Mouse (Mus musculus): Measurements from ENCODE around the gene Smug1. TPM values are rescaled to one million over a fixed set of nuclear protein-coding genes. Genes with fewer than 3 reads are reported as not detected.

Smug1 gene
- polyA plus RNA-seq, 1 experiment from 2014 or later: 14.9 TPM

GRCm38 (mm10) chr15:103145635-103146299 is 21.1 kb downstream of the Smug1 start:
- peaks cover 65% of the 10 kb centered on the region for H3K27me3 ChIP-seq (replicated peaks; ENCODE audit: control insufficient read depth, insufficient read depth, low read length)

DNA sequence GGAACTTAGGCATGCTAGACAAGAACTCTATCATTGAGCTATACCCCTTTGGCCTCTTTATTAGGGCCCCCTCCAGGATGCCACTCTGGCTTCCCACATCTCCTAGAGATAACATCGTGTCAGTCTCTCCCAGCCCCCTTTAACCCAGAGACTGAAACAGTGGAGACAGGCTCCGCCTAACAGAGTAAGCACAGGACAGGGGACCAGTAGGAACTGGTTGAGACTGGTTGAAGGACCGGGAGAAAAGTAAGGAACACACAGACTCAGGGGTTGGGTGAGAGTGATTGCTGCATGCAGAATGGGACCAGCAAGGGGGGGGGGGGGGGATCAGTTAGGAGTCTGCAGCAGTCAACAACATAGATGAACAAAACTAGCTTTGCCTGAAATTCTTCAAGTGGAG is 22.7 kb downstream of the Smug1 start:
- Histone ChIP-seq H3K4me3 (ENCODE audit: low read depth, low read length) (no peak overlapping the region), H3K9ac (ENCODE audit: low read depth, low read length) (no peak overlapping the region), H3K27me3 (replicated peaks; ENCODE audit: control insufficient read depth, insufficient read depth, low read length) (peaks cover 70% of the 10 kb centered on the region), H3K4me1 (ENCODE audit: control insufficient read depth, insufficient read depth, low read length) (peaks cover 8% of the 10 kb centered on the region; the same call in 1 of the 2 replicates), H3K9me3 (ENCODE audit: control insufficient read depth, low read length) (no peaks in the 10 kb centered on the region), H3K27ac (replicated peaks; ENCODE audit: low read depth, low read length) (no peak overlapping the region), H3K4me2 (ENCODE audit: low read depth, low read length) (no peak overlapping the region), H3K36me3 (ENCODE audit: control insufficient read depth, insufficient read depth, low read length) (no peaks in the 10 kb centered on the region)
- ATAC-seq (ENCODE audit: low read depth): no peak
- WGBS: 37% methylated on average over 3 of the region's 3 CpGs
- no peak for DNase-seq (ENCODE audit: low spot score)

More at GRCm38 (mm10) chr15:103145635-103146299, 21.1 kb downstream of the Smug1 start:
- WGBS: 52% methylated on average over 11 of the region's 11 CpGs
- Histone ChIP-seq H3K9me3 (ENCODE audit: control insufficient read depth, low read length) (no peaks in the 10 kb centered on the region), H3K36me3 (ENCODE audit: control insufficient read depth, insufficient read depth, low read length) (no peaks in the 10 kb centered on the region), H3K9ac (ENCODE audit: low read depth, low read length) (no peak overlapping the region; the same call in 1 of the 2 replicates), H3K4me1 (ENCODE audit: control insufficient read depth, insufficient read depth, low read length) (peaks cover 8% of the 10 kb centered on the region; the same call in 1 of the 2 replicates), H3K27ac (replicated peaks; ENCODE audit: low read depth, low read length) (no peak overlapping the region), H3K4me3 (ENCODE audit: low read depth, low read length) (no peak overlapping the region), H3K4me2 (ENCODE audit: low read depth, low read length) (no peak overlapping the region)
- no peak for ATAC-seq (ENCODE audit: low read depth)
- no peak for DNase-seq (ENCODE audit: low spot score)

DNA sequence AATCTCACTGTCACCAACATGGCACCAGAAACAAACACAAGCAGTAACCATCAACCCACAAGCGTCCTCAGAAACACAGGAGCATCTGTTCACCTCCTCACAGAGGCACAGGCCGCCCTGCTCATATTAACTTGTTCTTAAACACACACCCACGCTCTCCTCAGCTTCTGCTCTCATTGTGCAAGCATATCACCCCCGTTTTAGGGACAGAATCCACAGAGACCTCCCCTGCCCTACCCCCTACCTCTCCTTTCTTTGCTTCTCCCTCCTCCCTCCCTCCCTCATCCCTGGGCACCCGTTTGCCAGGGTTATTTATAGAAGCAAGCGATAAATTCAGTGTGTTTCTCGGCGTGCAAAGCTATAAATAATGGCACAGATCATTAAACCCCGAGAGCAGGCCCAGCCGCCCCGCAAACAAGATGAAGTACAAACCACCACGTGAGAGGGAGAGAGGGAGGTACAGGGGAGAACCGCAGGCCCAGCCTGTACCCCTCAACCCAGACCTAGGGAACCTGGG is 31.4 kb downstream of the Smug1 start:
- Histone ChIP-seq H3K27me3 (replicated peaks; ENCODE audit: control insufficient read depth, insufficient read depth, low read length) (peaks cover 32% of the 10 kb centered on the region), H3K36me3 (ENCODE audit: control insufficient read depth, insufficient read depth, low read length) (no peaks in the 10 kb centered on the region), H3K9me3 (ENCODE audit: control insufficient read depth, low read length) (0 out of 2 replicates have a peak, but pooled peaks cover 2% of the 10 kb centered on the region), H3K4me2 (ENCODE audit: low read depth, low read length) (no peak overlapping the region), H3K4me1 (ENCODE audit: control insufficient read depth, insufficient read depth, low read length) (0 out of 2 replicates have a peak, but pooled peaks cover 3% of the 10 kb centered on the region), H3K4me3 (ENCODE audit: low read depth, low read length) (no peak overlapping the region), H3K9ac (ENCODE audit: low read depth, low read length) (no peak overlapping the region), H3K27ac (replicated peaks; ENCODE audit: low read depth, low read length) (no peak overlapping the region)
- DNase-seq (ENCODE audit: low spot score) (no peak), ATAC-seq (ENCODE audit: low read depth) (no peak)
- WGBS: 36% methylated on average over 13 of the region's 13 CpGs

DNA sequence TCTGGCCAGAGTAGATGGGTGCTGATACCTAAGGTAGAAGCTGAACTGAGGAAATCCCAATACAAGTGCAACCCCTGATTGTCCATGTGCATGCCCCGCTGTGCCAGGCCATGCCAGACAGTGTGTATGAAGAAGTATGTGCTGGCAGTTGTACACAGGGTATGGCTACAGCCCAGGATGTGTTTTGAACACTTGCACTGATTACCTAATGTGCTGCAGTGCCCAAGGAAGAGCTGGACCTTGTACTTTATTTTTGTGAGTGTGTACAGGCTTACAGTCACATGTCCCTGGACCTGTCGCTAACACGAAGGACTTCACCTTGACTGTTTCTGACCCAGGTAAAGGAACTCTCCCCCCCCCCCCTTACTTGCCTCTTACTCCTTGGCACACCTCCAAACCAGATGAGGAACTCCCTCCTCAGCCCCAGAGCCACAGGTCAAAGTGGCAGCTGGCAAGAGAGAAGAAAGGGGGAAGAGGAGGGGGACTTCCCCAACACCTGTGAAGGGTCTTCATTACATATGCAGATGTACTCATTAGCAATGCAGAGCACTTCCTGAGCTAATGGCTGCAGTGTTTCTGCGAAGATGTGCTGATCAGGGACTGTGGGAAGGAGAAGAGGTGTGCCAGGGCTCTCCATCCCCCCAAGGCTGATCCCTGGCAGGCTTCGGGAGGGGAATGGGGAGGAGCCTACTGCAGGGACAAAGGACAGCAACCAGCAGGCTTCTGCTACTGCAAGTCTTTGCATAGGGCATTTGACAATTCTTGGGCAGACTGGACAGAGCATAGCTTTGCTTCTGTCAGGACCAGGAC is 32.4 kb downstream of the Smug1 start:
- no peak for DNase-seq (ENCODE audit: low spot score)
- Histone ChIP-seq H3K4me2 (ENCODE audit: low read depth, low read length) (no peak overlapping the region), H3K27ac (replicated peaks; ENCODE audit: low read depth, low read length) (no peak overlapping the region), H3K4me1 (ENCODE audit: control insufficient read depth, insufficient read depth, low read length) (peaks cover 4% of the 10 kb centered on the region; the same call in 1 of the 2 replicates), H3K9ac (ENCODE audit: low read depth, low read length) (no peak overlapping the region), H3K9me3 (ENCODE audit: control insufficient read depth, low read length) (0 out of 2 replicates have a peak, but pooled peaks cover 3% of the 10 kb centered on the region), H3K4me3 (ENCODE audit: low read depth, low read length) (no peak overlapping the region), H3K36me3 (ENCODE audit: control insufficient read depth, insufficient read depth, low read length) (no peaks in the 10 kb centered on the region), H3K27me3 (replicated peaks; ENCODE audit: control insufficient read depth, insufficient read depth, low read length) (peaks cover 25% of the 10 kb centered on the region; the same call in 1 of the 2 replicates)
- 0 out of 2 replicates have a peak, but pooled peaks have one; percentile 44 for ATAC-seq (ENCODE audit: low read depth)
- 22% methylated on average over 5 of the region's 5 CpGs for WGBS

DNA sequence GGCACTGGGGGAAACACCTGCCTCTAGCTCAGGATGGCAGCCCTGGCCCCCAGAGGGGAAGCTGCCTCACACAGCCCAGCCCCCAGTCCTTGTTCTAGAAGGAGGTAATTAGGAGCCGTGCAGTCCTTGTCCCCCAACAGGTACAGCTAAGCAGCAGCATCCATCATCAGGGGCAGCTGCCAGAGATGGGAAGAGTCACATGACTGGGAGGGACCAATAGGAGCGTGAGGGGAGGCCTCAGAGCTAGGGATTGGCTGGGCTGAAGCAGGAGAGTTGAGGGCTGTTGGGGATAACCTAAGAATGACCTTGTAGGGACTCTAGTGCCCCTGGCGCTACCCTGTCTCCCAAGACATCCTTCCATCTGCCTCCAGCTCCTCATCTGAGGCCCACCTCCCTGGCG is 33.1 kb downstream of the Smug1 start:
- Histone ChIP-seq H3K4me1 (ENCODE audit: control insufficient read depth, insufficient read depth, low read length) (peaks cover 11% of the 10 kb centered on the region), H3K36me3 (ENCODE audit: control insufficient read depth, insufficient read depth, low read length) (no peaks in the 10 kb centered on the region), H3K9ac (ENCODE audit: low read depth, low read length) (no peak overlapping the region), H3K9me3 (ENCODE audit: control insufficient read depth, low read length) (0 out of 2 replicates have a peak, but pooled peaks cover 3% of the 10 kb centered on the region), H3K4me2 (ENCODE audit: low read depth, low read length) (no peak overlapping the region), H3K27me3 (replicated peaks; ENCODE audit: control insufficient read depth, insufficient read depth, low read length) (peaks cover 25% of the 10 kb centered on the region; the same call in 1 of the 2 replicates), H3K4me3 (ENCODE audit: low read depth, low read length) (no peak overlapping the region), H3K27ac (replicated peaks; ENCODE audit: low read depth, low read length) (no peak overlapping the region)
- no peak for DNase-seq (ENCODE audit: low spot score)
- peak; percentile 68 for ATAC-seq (ENCODE audit: low read depth)
- 14% methylated on average over 4 of the region's 4 CpGs for WGBS

- no peak overlapping the region for H3K4me2 ChIP-seq (ENCODE audit: low read depth, low read length)
- peaks cover 22% of the 10 kb centered on the region for H3K4me1 ChIP-seq (ENCODE audit: control insufficient read depth, insufficient read depth, low read length)
- H3K4me3 ChIP-seq (ENCODE audit: low read depth, low read length): no peak overlapping the region
- DNase-seq (ENCODE audit: low spot score): no peak
- ATAC-seq (ENCODE audit: low read depth): no peak
- H3K27me3 ChIP-seq (replicated peaks; ENCODE audit: control insufficient read depth, insufficient read depth, low read length): peaks cover 11% of the 10 kb centered on the region; the same call in 1 of the 2 replicates
- WGBS: 45% methylated on average over 1 of the region's 1 CpGs
- no peak overlapping the region for H3K27ac ChIP-seq (replicated peaks; ENCODE audit: low read depth, low read length)
- H3K9me3 ChIP-seq (ENCODE audit: control insufficient read depth, low read length): 0 out of 2 replicates have a peak, but pooled peaks cover 3% of the 10 kb centered on the region
- H3K36me3 ChIP-seq (ENCODE audit: control insufficient read depth, insufficient read depth, low read length): no peaks in the 10 kb centered on the region
- no peak overlapping the region for H3K9ac ChIP-seq (ENCODE audit: low read depth, low read length)
These were observed 36.2 kb downstream of the Smug1 start for GRCm38 (mm10) chr15:103130729-103131128.

DNA sequence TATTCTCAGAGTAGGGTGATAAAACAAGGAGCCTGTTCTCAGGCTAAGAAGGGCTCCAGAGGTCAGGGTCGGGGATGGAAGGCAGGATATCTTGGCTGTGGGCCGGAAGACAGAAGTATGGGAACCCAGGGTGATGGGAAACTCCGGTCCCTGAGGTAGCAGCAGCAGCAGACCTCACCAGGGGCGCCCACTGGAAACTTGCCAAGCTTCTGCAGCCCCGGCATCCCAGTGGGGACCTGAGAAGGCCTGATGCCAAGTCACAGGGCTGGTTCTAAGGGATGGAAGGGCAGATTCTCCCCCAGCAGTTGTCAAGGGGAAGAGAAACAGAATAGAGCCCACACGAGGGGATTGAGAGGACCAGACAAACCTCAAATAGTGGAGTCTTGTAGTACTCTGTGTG is 37.6 kb downstream of the Smug1 start:
- H3K4me1 ChIP-seq (ENCODE audit: control insufficient read depth, insufficient read depth, low read length): peaks cover 19% of the 10 kb centered on the region
- H3K9me3 ChIP-seq (ENCODE audit: control insufficient read depth, low read length): 0 out of 2 replicates have a peak, but pooled peaks cover 3% of the 10 kb centered on the region
- ATAC-seq (ENCODE audit: low read depth) (no peak), DNase-seq (ENCODE audit: low spot score) (no peak)
- 31% methylated on average over 6 of the region's 6 CpGs for WGBS
- no peak overlapping the region for H3K4me2 ChIP-seq (ENCODE audit: low read depth, low read length)
- no peak overlapping the region for H3K4me3 ChIP-seq (ENCODE audit: low read depth, low read length)
- no peak overlapping the region for H3K9ac ChIP-seq (ENCODE audit: low read depth, low read length)
- no peak overlapping the region for H3K27ac ChIP-seq (replicated peaks; ENCODE audit: low read depth, low read length)
- no peaks in the 10 kb centered on the region for H3K36me3 ChIP-seq (ENCODE audit: control insufficient read depth, insufficient read depth, low read length)
- peaks cover 16% of the 10 kb centered on the region; the same call in 1 of the 2 replicates for H3K27me3 ChIP-seq (replicated peaks; ENCODE audit: control insufficient read depth, insufficient read depth, low read length)

DNA sequence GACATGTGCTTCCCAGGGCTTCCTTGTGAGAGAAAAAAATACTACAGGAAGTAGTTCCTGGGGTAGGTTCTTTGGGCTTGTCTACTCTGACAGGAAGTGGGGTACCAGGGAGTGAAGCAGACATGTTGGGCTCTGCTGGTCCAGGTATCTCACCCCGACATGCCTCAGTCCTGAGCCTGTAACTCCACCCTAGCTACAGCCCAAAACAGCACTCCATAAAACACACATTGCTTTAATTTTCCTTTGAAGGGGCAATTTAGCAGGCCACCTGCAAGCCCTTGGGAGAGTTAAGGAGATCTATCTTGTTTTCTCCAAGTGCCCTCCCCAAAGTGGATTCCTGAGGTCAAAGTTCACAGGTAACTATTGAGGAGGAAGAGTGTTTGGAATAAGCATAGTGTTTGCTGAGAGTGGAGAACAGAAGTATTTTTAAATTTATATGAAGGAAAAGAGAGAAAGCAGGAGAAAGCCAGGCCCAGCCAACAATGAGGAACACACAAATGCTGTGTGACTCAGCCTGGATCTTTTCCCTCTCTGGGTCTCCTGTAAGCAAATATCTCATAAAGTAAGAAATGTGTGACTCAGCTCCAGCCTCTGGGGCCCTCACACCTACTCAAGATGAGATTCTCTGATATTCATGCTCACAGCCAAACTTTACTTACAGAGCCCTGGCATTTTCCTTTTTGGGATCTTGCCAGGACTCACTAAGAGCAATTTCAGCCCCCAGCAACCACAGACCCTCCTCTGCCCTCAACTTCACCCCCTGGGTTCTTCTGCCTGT is 38.6 kb downstream of the Smug1 start:
- Histone ChIP-seq H3K36me3 (ENCODE audit: control insufficient read depth, insufficient read depth, low read length) (no peaks in the 10 kb centered on the region), H3K4me3 (ENCODE audit: low read depth, low read length) (no peak overlapping the region), H3K9ac (ENCODE audit: low read depth, low read length) (no peak overlapping the region), H3K9me3 (ENCODE audit: control insufficient read depth, low read length) (0 out of 2 replicates have a peak, but pooled peaks cover 3% of the 10 kb centered on the region), H3K27ac (replicated peaks; ENCODE audit: low read depth, low read length) (0 out of 2 replicates have a peak overlapping the region, but pooled peaks have one; percentile 29), H3K4me2 (ENCODE audit: low read depth, low read length) (no peak overlapping the region), H3K27me3 (replicated peaks; ENCODE audit: control insufficient read depth, insufficient read depth, low read length) (peaks cover 19% of the 10 kb centered on the region; the same call in 1 of the 2 replicates), H3K4me1 (ENCODE audit: control insufficient read depth, insufficient read depth, low read length) (peaks cover 19% of the 10 kb centered on the region)
- DNase-seq (ENCODE audit: low spot score) (peak; percentile 75), ATAC-seq (ENCODE audit: low read depth) (no peak)
- WGBS: 10% methylated on average over 1 of the region's 1 CpGs

All from embryonic facial prominence, embryonic 14.5 days (tissue).